Mouse (Mus musculus): ENCODE measurements around the gene Stpg4.

- no peak for TF ChIP-seq CTCF (IDR thresholded peaks at IDR 0.05 in 2 of 3, conservative IDR thresholded peaks at IDR 0.05 in 1 of 3; ENCODE audit: control insufficient read depth in 1 of 3, insufficient read depth in 1 of 3, low read depth in 2 of 3, low read length in 3 of 3, poor library complexity in 1 of 3, severe bottlenecking in 1 of 3)
- no peak for TF ChIP-seq SIN3A (IDR thresholded peaks at IDR 0.05; ENCODE audit: low read length)
- no peak for TF ChIP-seq KAT2A (conservative IDR thresholded peaks at IDR 0.05; ENCODE audit: low read depth, low read length)
- TF ChIP-seq MAX (IDR thresholded peaks at IDR 0.05; ENCODE audit: low read length): no peak
- no peak for TF ChIP-seq POLR2A (IDR thresholded peaks at IDR 0.05; ENCODE audit: control insufficient read depth in 1 of 2, insufficient read depth in 1 of 2, low read depth in 1 of 2, low read length in 2 of 2, poor library complexity in 1 of 2)
- TF ChIP-seq ZMIZ1 (IDR thresholded peaks at IDR 0.05; ENCODE audit: low read depth, low read length): no peak
These were observed 30.5 kb downstream of the Stpg4 start for GRCm38 (mm10) chr17:87397088-87397487.
